ENCODE assay signal across 25 mouse cellular contexts in genomic region chr6:117611281-117611680, GRCm38 (mm10).
DNase-seq lines count a peak whose midpoint lies in the region; ATAC-seq and TF ChIP-seq lines count a peak whose summit lies in the region.
"Had no signal": no experiment of that assay in that cellular context is flagged by ENCODE, and none has a peak within 500 bp of the region (broad histone marks: within the 10 kb centered on the region; RNA-seq: fewer than 3 reads in every experiment).

No protein-coding gene starts in this region.

- no peaks in the 10 kb centered on the region for H3K27me3 ChIP-seq in forebrain, embryonic 10.5 days (ENCODE audit: poor library complexity, severe bottlenecking)
- no peaks in the 10 kb centered on the region for H3K27me3 ChIP-seq in forebrain, postnatal 0 days (ENCODE audit: insufficient read depth, low read length)
- H3K27me3 ChIP-seq in kidney, adult 2 months (replicated peaks; ENCODE audit: control insufficient read depth, insufficient read depth, low read length) = no peaks in the 10 kb centered on the region
- no peaks in the 10 kb centered on the region for H3K27me3 ChIP-seq in kidney, embryonic 16.5 days (ENCODE audit: insufficient read depth, low read length)
- H3K27me3 ChIP-seq in intestine, embryonic 15.5 days (replicated peaks) = no peaks in the 10 kb centered on the region
- H3K27me3 ChIP-seq: embryonic facial prominence, embryonic 15.5 days; forebrain, embryonic 13.5 days; kidney, embryonic 15.5 days; limb, embryonic 15.5 days; neural tube, embryonic 12.5 days had no signal

- 94% methylated on average over 10 of the region's 10 CpGs for WGBS in forebrain, embryonic 10.5 days
- 88% methylated on average over 10 of the region's 10 CpGs for WGBS in forebrain, postnatal 0 days
- 67% methylated on average over 10 of the region's 10 CpGs for WGBS in kidney, adult 2 months
- 85% methylated on average over 10 of the region's 10 CpGs for WGBS in kidney, embryonic 16.5 days
- 91% methylated on average over 10 of the region's 10 CpGs for WGBS in intestine, embryonic 15.5 days

- peaks cover 15% of the 10 kb centered on the region; the same call in 1 of the 2 replicates for H3K4me1 ChIP-seq in forebrain, embryonic 10.5 days
- no peaks in the 10 kb centered on the region for H3K4me1 ChIP-seq in forebrain, postnatal 0 days (ENCODE audit: insufficient read depth)
- H3K4me1 ChIP-seq in kidney, adult 2 months (ENCODE audit: control insufficient read depth, insufficient read depth, low read length) = peaks cover 10% of the 10 kb centered on the region; the same call in 1 of the 2 replicates
- H3K4me1 ChIP-seq in kidney, embryonic 16.5 days (ENCODE audit: insufficient read depth, low read length) = peaks cover 17% of the 10 kb centered on the region; the same call in 1 of the 2 replicates
- H3K4me1 ChIP-seq in intestine, embryonic 15.5 days (replicated peaks) = 0 out of 2 replicates have a peak, but pooled peaks cover 8% of the 10 kb centered on the region
- H3K4me1 ChIP-seq: forebrain, embryonic 13.5 days; neural tube, embryonic 12.5 days had no signal

- TF ChIP-seq POLR2A in kidney, adult 2 months (IDR thresholded peaks at IDR 0.05; ENCODE audit: low read depth, low read length) = no peak

- no peak overlapping the region for H3K27ac ChIP-seq in forebrain, embryonic 10.5 days
- no peak overlapping the region for H3K27ac ChIP-seq in forebrain, postnatal 0 days (ENCODE audit: low read depth, low read length)
- H3K27ac ChIP-seq in kidney, adult 2 months (ENCODE audit: insufficient read depth, low read depth, low read length) = no peak overlapping the region
- H3K27ac ChIP-seq in kidney, embryonic 16.5 days (ENCODE audit: low read length) = no peak overlapping the region
- H3K27ac ChIP-seq in intestine, embryonic 15.5 days = no peak overlapping the region
- H3K27ac ChIP-seq: embryonic facial prominence, embryonic 15.5 days; forebrain, embryonic 13.5 days; heart, embryonic 15.5 days; kidney, embryonic 15.5 days; layer of hippocampus, adult 2 months; left cerebral cortex, adult 2 months; limb, embryonic 15.5 days; neural tube, embryonic 12.5 days had no signal

- no peak for ATAC-seq in forebrain, postnatal 0 days
- ATAC-seq in kidney, embryonic 16.5 days (ENCODE audit: low FRiP score, low TSS enrichment) = no peak
- ATAC-seq in intestine, embryonic 15.5 days = no peak
- ATAC-seq: forebrain, embryonic 13.5 days; hindbrain, embryonic 16.5 days; midbrain, embryonic 16.5 days had no signal

- peak; percentile 10 for DNase-seq in forebrain, embryonic 10.5 days (ENCODE audit: extremely low spot score, low spot score)
- no peak for DNase-seq in forebrain, postnatal 0 days
- peak; percentile 13 for DNase-seq in kidney, adult 2 months
- DNase-seq in urinary bladder, adult 2 months (ENCODE audit: low spot score) = peak; percentile 8
- DNase-seq in urinary bladder, postnatal 4 days (ENCODE audit: low spot score in 2 of 2) = no peak
- no peak for DNase-seq in right cerebral cortex, adult 2 months (ENCODE audit: low spot score in 2 of 2)
- DNase-seq: adrenal gland, adult 8-10 months; cerebellum, adult 2 months; cerebellum, postnatal 14 days; gastrocnemius, postnatal 25 days; kidney, adult 11 months; lung, postnatal 36 days had no signal

- no peaks in the 10 kb centered on the region; the same call in 1 of the 2 replicates for H3K9me3 ChIP-seq in forebrain, embryonic 10.5 days
- H3K9me3 ChIP-seq in forebrain, postnatal 0 days (ENCODE audit: low read length) = no peaks in the 10 kb centered on the region
- H3K9me3 ChIP-seq in kidney, embryonic 16.5 days (ENCODE audit: low read length) = no peaks in the 10 kb centered on the region
- H3K9me3 ChIP-seq in intestine, embryonic 15.5 days = no peaks in the 10 kb centered on the region
- H3K9me3 ChIP-seq: embryonic facial prominence, embryonic 15.5 days; forebrain, embryonic 13.5 days; heart, embryonic 15.5 days; kidney, embryonic 15.5 days; limb, embryonic 15.5 days; neural tube, embryonic 12.5 days had no signal

- H3K36me3 ChIP-seq in forebrain, embryonic 10.5 days (replicated peaks) = no peaks in the 10 kb centered on the region
- H3K36me3 ChIP-seq in forebrain, postnatal 0 days (ENCODE audit: insufficient read depth) = no peaks in the 10 kb centered on the region
- H3K36me3 ChIP-seq in kidney, adult 2 months (ENCODE audit: control insufficient read depth, insufficient read depth, low read length) = no peaks in the 10 kb centered on the region
- H3K36me3 ChIP-seq in kidney, embryonic 16.5 days (ENCODE audit: insufficient read depth, low read length) = no peaks in the 10 kb centered on the region
- no peaks in the 10 kb centered on the region for H3K36me3 ChIP-seq in intestine, embryonic 15.5 days
- H3K36me3 ChIP-seq: embryonic facial prominence, embryonic 15.5 days; heart, embryonic 15.5 days; kidney, embryonic 15.5 days; limb, embryonic 15.5 days; neural tube, embryonic 12.5 days had no signal

- no peak for TF ChIP-seq CTCF in forebrain, postnatal 0 days (IDR thresholded peaks at IDR 0.05; ENCODE audit: low read depth)
- no peak for TF ChIP-seq CTCF in kidney, adult 2 months (conservative IDR thresholded peaks at IDR 0.05; ENCODE audit: insufficient read depth, insufficient read length, low read depth, low read length)

- no peak overlapping the region for H3K9ac ChIP-seq in forebrain, postnatal 0 days
- H3K9ac ChIP-seq in kidney, embryonic 16.5 days (replicated peaks; ENCODE audit: low read length) = no peak overlapping the region
- no peak overlapping the region for H3K9ac ChIP-seq in intestine, embryonic 15.5 days
- H3K9ac ChIP-seq: embryonic facial prominence, embryonic 15.5 days; forebrain, embryonic 13.5 days; heart, embryonic 15.5 days; kidney, embryonic 15.5 days; limb, embryonic 15.5 days; neural tube, embryonic 12.5 days had no signal

- H3K4me3 ChIP-seq in forebrain, embryonic 10.5 days = no peak overlapping the region
- no peak overlapping the region for H3K4me3 ChIP-seq in forebrain, postnatal 0 days (ENCODE audit: low read depth, low read length)
- H3K4me3 ChIP-seq in kidney, adult 2 months (ENCODE audit: insufficient read depth, low read depth, low read length) = no peak overlapping the region
- H3K4me3 ChIP-seq in kidney, embryonic 16.5 days (ENCODE audit: low read length) = no peak overlapping the region
- H3K4me3 ChIP-seq in intestine, embryonic 15.5 days (replicated peaks) = no peak overlapping the region
- H3K4me3 ChIP-seq: embryonic facial prominence, embryonic 15.5 days; forebrain, embryonic 13.5 days; heart, embryonic 15.5 days; kidney, embryonic 15.5 days; layer of hippocampus, adult 2 months; left cerebral cortex, adult 2 months; limb, embryonic 15.5 days; neural tube, embryonic 12.5 days had no signal

- no peak overlapping the region for H3K4me2 ChIP-seq in forebrain, postnatal 0 days (ENCODE audit: low read depth)
- H3K4me2 ChIP-seq in kidney, embryonic 16.5 days (replicated peaks; ENCODE audit: low read depth, low read length) = no peak overlapping the region
- H3K4me2 ChIP-seq in intestine, embryonic 15.5 days (replicated peaks) = no peak overlapping the region
- H3K4me2 ChIP-seq: embryonic facial prominence, embryonic 15.5 days; forebrain, embryonic 13.5 days; heart, embryonic 15.5 days; kidney, embryonic 15.5 days; limb, embryonic 15.5 days; midbrain, embryonic 11.5 days; neural tube, embryonic 12.5 days had no signal

Comparison
In these comparisons a context has a peak if more than half of its experiments do, and no peak if none do; other contexts are left out.
1. DNase-seq: peak in forebrain, embryonic 10.5 days (single experiment), kidney, adult 2 months (single experiment) and urinary bladder, adult 2 months (single experiment); none in forebrain, postnatal 0 days (single experiment), urinary bladder, postnatal 4 days (0 of 2) and right cerebral cortex, adult 2 months (0 of 2).